Mouse (Mus musculus): ENCODE measurements around the gene Lingo1. TPM values are rescaled to one million over a fixed set of nuclear protein-coding genes. Genes with fewer than 3 reads are reported as not detected.

Gene Lingo1
- polyA plus RNA-seq, 1 experiment from 2014 or later, result 47.8 TPM

GRCm38 (mm10) chr9:56686339-56687144 is 109.7 kb downstream of the Lingo1 start:
- H3K9me3 ChIP-seq, result no peaks in the 10 kb centered on the region
- no peak overlapping the region for H3K27ac ChIP-seq
- no peak overlapping the region for H3K4me2 ChIP-seq (replicated peaks)
- peaks cover 13% of the 10 kb centered on the region for H3K4me1 ChIP-seq
- no peaks in the 10 kb centered on the region for H3K36me3 ChIP-seq
- 0 out of 2 replicates have a peak, but pooled peaks have one; percentile 21 for ATAC-seq (ENCODE audit: low FRiP score, low read depth)
- H3K9ac ChIP-seq, result peak overlapping the region; percentile 2; the same call in 1 of the 2 replicates
- H3K4me3 ChIP-seq, result no peak overlapping the region
- 64% methylated on average over 14 of the region's 14 CpGs for WGBS
- H3K27me3 ChIP-seq (replicated peaks), result no peaks in the 10 kb centered on the region

GRCm38 (mm10) chr9:56682826-56683225 is 113.4 kb downstream of the Lingo1 start:
- no peak for ATAC-seq (ENCODE audit: low FRiP score, low read depth)
- no peak overlapping the region for H3K4me3 ChIP-seq
- H3K4me1 ChIP-seq, result peaks cover 13% of the 10 kb centered on the region
- 0 out of 2 replicates have a peak, but pooled peaks cover 4% of the 10 kb centered on the region for H3K9me3 ChIP-seq
- H3K27me3 ChIP-seq (replicated peaks), result no peaks in the 10 kb centered on the region
- H3K36me3 ChIP-seq, result no peaks in the 10 kb centered on the region
- 58% methylated on average over 4 of the region's 4 CpGs for WGBS
- H3K4me2 ChIP-seq (replicated peaks), result no peak overlapping the region
- H3K27ac ChIP-seq, result no peak overlapping the region
- H3K9ac ChIP-seq, result no peak overlapping the region

GRCm38 (mm10) chr9:56681950-56682349 is 114.3 kb downstream of the Lingo1 start:
- Histone ChIP-seq H3K4me3 (no peak overlapping the region), H3K4me1 (peaks cover 8% of the 10 kb centered on the region), H3K4me2 (replicated peaks) (no peak overlapping the region), H3K27me3 (replicated peaks) (no peaks in the 10 kb centered on the region), H3K9me3 (0 out of 2 replicates have a peak, but pooled peaks cover 4% of the 10 kb centered on the region), H3K36me3 (no peaks in the 10 kb centered on the region), H3K27ac (no peak overlapping the region), H3K9ac (no peak overlapping the region)
- no peak for ATAC-seq (ENCODE audit: low FRiP score, low read depth)
- WGBS, result 89% methylated on average over 7 of the region's 7 CpGs

GRCm38 (mm10) chr9:56678929-56679681 is 117.2 kb downstream of the Lingo1 start:
- Histone ChIP-seq H3K4me2 (replicated peaks) (no peak overlapping the region), H3K36me3 (no peaks in the 10 kb centered on the region), H3K27me3 (replicated peaks) (no peaks in the 10 kb centered on the region), H3K9me3 (0 out of 2 replicates have a peak, but pooled peaks cover 4% of the 10 kb centered on the region), H3K27ac (no peak overlapping the region), H3K4me1 (no peaks in the 10 kb centered on the region), H3K4me3 (no peak overlapping the region), H3K9ac (no peak overlapping the region)
- ATAC-seq (ENCODE audit: low FRiP score, low read depth), result no peak
- 89% methylated on average over 22 of the region's 22 CpGs for WGBS

- no peak for ATAC-seq (ENCODE audit: low FRiP score, low read depth)
- H3K27ac ChIP-seq, result no peak overlapping the region
- no peak overlapping the region for H3K4me2 ChIP-seq (replicated peaks)
- H3K4me3 ChIP-seq, result no peak overlapping the region
- WGBS, result 90% methylated on average over 7 of the region's 7 CpGs
- H3K9me3 ChIP-seq, result 0 out of 2 replicates have a peak, but pooled peaks cover 4% of the 10 kb centered on the region
- H3K36me3 ChIP-seq, result no peaks in the 10 kb centered on the region
- no peak overlapping the region for H3K9ac ChIP-seq
- no peaks in the 10 kb centered on the region for H3K4me1 ChIP-seq
- no peaks in the 10 kb centered on the region for H3K27me3 ChIP-seq (replicated peaks)
Measured at GRCm38 (mm10) chr9:56675696-56676095, 120.6 kb downstream of the Lingo1 start.

GRCm38 (mm10) chr9:56669605-56670221 is 126.6 kb downstream of the Lingo1 start:
- Histone ChIP-seq H3K27ac (no peak overlapping the region), H3K9ac (no peak overlapping the region), H3K4me1 (peaks cover 7% of the 10 kb centered on the region), H3K9me3 (no peaks in the 10 kb centered on the region), H3K4me3 (no peak overlapping the region), H3K36me3 (no peaks in the 10 kb centered on the region), H3K27me3 (replicated peaks) (no peaks in the 10 kb centered on the region), H3K4me2 (replicated peaks) (no peak overlapping the region)
- 49% methylated on average over 11 of the region's 11 CpGs for WGBS
- no peak for ATAC-seq (ENCODE audit: low FRiP score, low read depth)

- ATAC-seq (ENCODE audit: low FRiP score, low read depth), result no peak
- 0 out of 2 replicates have a peak, but pooled peaks cover 4% of the 10 kb centered on the region for H3K27me3 ChIP-seq (replicated peaks)
- H3K4me3 ChIP-seq, result no peak overlapping the region
- no peak overlapping the region for H3K4me2 ChIP-seq (replicated peaks)
- no peak overlapping the region for H3K9ac ChIP-seq
- no peaks in the 10 kb centered on the region for H3K36me3 ChIP-seq
- no peak overlapping the region for H3K27ac ChIP-seq
- H3K9me3 ChIP-seq, result no peaks in the 10 kb centered on the region
- 0 out of 2 replicates have a peak, but pooled peaks cover 4% of the 10 kb centered on the region for H3K4me1 ChIP-seq
- 81% methylated on average over 5 of the region's 5 CpGs for WGBS
Measured at GRCm38 (mm10) chr9:56664136-56664535, 132.1 kb downstream of the Lingo1 start.

GRCm38 (mm10) chr9:56662946-56663345 is 133.3 kb downstream of the Lingo1 start:
- Histone ChIP-seq H3K36me3 (no peaks in the 10 kb centered on the region), H3K27ac (no peak overlapping the region), H3K27me3 (replicated peaks) (0 out of 2 replicates have a peak, but pooled peaks cover 4% of the 10 kb centered on the region), H3K9ac (no peak overlapping the region), H3K4me3 (no peak overlapping the region), H3K4me1 (0 out of 2 replicates have a peak, but pooled peaks cover 4% of the 10 kb centered on the region), H3K4me2 (replicated peaks) (no peak overlapping the region), H3K9me3 (no peaks in the 10 kb centered on the region)
- no peak for ATAC-seq (ENCODE audit: low FRiP score, low read depth)
- WGBS, result 84% methylated on average over 7 of the region's 7 CpGs

- no peak overlapping the region for H3K27ac ChIP-seq
- no peaks in the 10 kb centered on the region for H3K9me3 ChIP-seq
- no peak overlapping the region for H3K4me3 ChIP-seq
- 0 out of 2 replicates have a peak, but pooled peaks cover 4% of the 10 kb centered on the region for H3K27me3 ChIP-seq (replicated peaks)
- H3K9ac ChIP-seq, result no peak overlapping the region
- no peak overlapping the region for H3K4me2 ChIP-seq (replicated peaks)
- WGBS, result 89% methylated on average over 3 of the region's 3 CpGs
- no peaks in the 10 kb centered on the region for H3K36me3 ChIP-seq
- H3K4me1 ChIP-seq, result peaks cover 6% of the 10 kb centered on the region; the same call in 1 of the 2 replicates
- no peak for ATAC-seq (ENCODE audit: low FRiP score, low read depth)
Measured at GRCm38 (mm10) chr9:56662405-56662804, 133.9 kb downstream of the Lingo1 start.

GRCm38 (mm10) chr9:56661217-56661840 is 134.9 kb downstream of the Lingo1 start:
- 73% methylated on average over 3 of the region's 3 CpGs for WGBS
- H3K4me2 ChIP-seq (replicated peaks), result no peak overlapping the region
- H3K27ac ChIP-seq, result no peak overlapping the region
- H3K4me1 ChIP-seq, result peaks cover 17% of the 10 kb centered on the region
- no peak overlapping the region for H3K9ac ChIP-seq
- H3K36me3 ChIP-seq, result no peaks in the 10 kb centered on the region
- H3K27me3 ChIP-seq (replicated peaks), result 0 out of 2 replicates have a peak, but pooled peaks cover 4% of the 10 kb centered on the region
- H3K4me3 ChIP-seq, result no peak overlapping the region
- H3K9me3 ChIP-seq, result no peaks in the 10 kb centered on the region
- no peak for ATAC-seq (ENCODE audit: low FRiP score, low read depth)

GRCm38 (mm10) chr9:56658580-56658979 is 137.7 kb downstream of the Lingo1 start:
- no peaks in the 10 kb centered on the region for H3K36me3 ChIP-seq
- no peak for ATAC-seq (ENCODE audit: low FRiP score, low read depth)
- H3K27me3 ChIP-seq (replicated peaks), result 0 out of 2 replicates have a peak, but pooled peaks cover 4% of the 10 kb centered on the region
- H3K4me1 ChIP-seq, result peaks cover 30% of the 10 kb centered on the region
- WGBS, result 81% methylated on average over 4 of the region's 4 CpGs
- H3K4me2 ChIP-seq (replicated peaks), result no peak overlapping the region
- H3K9ac ChIP-seq, result no peak overlapping the region
- no peak overlapping the region for H3K27ac ChIP-seq
- no peaks in the 10 kb centered on the region for H3K9me3 ChIP-seq
- H3K4me3 ChIP-seq, result no peak overlapping the region
